Mouse (Mus musculus): ENCODE results near the gene Prep. TPM values are rescaled to one million over a fixed set of nuclear protein-coding genes. Genes with fewer than 3 reads are reported as not detected.
"Not testable (repeated sequence)": the region's sequence is repeated elsewhere in the genome, so short reads cannot be mapped to it uniquely, and the experiment has no call there.

The Prep gene
- polyA plus RNA-seq, 1 experiment from 2014 or later, result 19.8 TPM

DNA sequence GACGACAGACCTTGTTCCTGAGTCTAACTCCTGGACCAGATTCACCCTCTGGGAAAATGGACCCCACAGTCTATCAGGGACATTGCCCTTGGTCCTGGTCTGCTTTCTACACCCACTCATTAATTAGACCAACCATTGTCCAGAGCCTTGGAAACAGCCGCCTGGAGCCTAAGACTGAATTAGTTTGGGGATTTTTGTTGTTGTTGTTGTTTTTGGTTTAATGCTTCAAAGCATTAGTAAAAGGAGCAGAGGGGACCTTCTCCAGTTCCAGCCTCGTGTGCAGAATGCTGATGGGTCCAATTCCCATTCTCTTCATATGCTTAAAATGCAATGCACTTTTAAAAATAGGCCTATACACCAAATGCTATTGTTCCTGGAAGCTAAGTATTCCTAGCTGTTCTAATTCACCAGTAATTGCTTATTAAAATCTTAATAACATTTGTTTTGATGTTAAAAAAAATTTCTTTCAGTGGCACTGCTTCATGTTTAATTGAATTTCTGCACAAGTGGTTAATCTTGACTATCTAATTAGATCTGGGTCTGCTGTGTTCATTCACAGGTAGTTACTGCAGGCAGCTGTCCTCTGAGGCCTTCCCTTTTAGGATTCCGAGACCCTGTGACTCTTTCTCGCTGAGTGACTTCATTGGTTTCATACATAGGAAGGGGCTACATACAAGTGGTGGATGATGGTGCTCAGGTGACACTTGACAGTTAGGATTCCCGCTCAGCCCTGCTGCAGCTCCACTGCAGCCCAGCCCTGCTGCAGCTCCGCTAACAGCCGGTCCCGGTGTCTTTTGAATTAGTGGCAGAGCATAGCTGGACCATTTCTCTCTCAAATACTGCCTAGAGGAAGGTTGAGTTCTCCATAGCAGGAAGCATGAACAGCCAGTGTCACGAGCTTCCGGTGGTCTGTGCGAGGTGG is 85.0 kb downstream of the Prep start:
- WGBS, result 90% methylated on average over 12 of the region's 12 CpGs
- Histone ChIP-seq H3K4me3 (no peak overlapping the region), H3K27me3 (no peaks in the 10 kb centered on the region), H3K9ac (no peak overlapping the region), H3K4me1 (no peaks in the 10 kb centered on the region), H3K4me2 (no peak overlapping the region), H3K9me3 (no peaks in the 10 kb centered on the region), H3K36me3 (peaks cover 78% of the 10 kb centered on the region), H3K27ac (no peak overlapping the region)
- ATAC-seq (ENCODE audit: insufficient number of reproducible peaks, low FRiP score, low TSS enrichment, low read depth), result no peak

DNA sequence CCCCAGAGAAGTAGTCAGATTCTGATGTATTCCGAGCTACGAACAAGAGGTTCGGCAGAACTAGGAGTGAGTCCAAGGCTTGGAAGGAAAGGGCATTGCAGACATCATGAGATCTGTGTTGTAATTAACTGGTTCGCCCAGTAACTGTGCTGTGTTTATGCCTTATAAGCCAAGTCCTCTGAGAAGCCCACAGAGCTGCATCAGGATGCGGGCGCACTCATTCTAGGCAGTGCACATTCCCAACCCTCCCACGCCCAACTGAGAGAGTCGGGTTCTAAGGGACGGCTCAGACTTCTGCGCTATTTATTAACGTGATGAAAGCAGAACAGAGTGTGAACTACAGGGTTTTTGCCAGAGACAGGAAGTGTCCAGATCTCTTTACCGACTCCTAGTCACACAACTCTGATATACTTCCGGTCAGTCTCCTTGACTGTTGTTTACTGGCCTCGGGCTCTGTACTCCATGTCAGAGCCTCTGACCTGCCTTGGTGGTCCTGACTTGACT is 87.6 kb downstream of the Prep start:
- Histone ChIP-seq H3K36me3 (peaks cover 85% of the 10 kb centered on the region), H3K27ac (no peak overlapping the region), H3K9me3 (no peaks in the 10 kb centered on the region), H3K27me3 (no peaks in the 10 kb centered on the region), H3K9ac (no peak overlapping the region), H3K4me1 (no peaks in the 10 kb centered on the region), H3K4me2 (no peak overlapping the region), H3K4me3 (no peak overlapping the region)
- no peak for ATAC-seq (ENCODE audit: insufficient number of reproducible peaks, low FRiP score, low TSS enrichment, low read depth)
- 91% methylated on average over 14 of the region's 14 CpGs for WGBS

DNA sequence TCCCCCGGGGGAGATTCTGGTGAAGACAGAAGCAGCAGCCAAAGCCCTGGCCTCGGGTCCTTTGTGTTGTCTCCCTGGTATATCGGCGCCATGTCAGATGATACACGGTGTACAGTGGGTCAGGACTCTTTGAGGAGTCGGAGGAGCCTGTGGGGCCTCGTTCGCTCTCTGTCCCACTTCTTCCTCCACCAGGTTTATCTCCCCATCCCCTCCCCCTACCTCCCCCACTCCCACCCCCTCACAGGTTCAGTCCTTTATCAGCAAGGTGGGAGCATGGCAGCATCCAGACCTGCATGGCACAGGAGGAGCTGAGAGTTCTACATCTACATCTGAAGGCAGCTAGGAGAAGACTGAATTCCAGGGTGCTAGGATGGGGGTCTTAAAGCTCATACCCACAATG is 98.8 kb downstream of the Prep start:
- no peak for ATAC-seq (ENCODE audit: insufficient number of reproducible peaks, low FRiP score, low TSS enrichment, low read depth)

DNA sequence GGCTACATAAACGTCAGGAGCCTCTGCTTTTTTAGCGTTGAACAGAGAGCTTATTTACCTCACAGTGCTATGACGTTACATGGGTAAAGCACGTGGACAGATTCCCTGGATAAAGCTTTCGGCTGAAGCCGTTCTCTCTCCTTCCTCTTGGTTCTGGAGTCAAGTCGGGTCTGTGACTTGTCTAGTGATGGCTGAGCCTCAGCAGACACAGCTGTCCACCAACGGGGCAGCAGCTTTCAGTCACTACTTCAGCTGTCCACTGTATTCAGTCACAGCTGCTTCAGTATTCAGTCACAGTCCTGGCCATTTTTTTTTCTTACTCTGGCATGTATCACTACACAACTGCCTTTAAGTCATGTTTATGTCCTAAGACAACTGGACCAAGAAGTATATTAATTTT is 106.9 kb downstream of the Prep start:
- WGBS, result 56% methylated on average over 8 of the region's 8 CpGs
- no peak overlapping the region for H3K4me3 ChIP-seq
- ATAC-seq (ENCODE audit: insufficient number of reproducible peaks, low FRiP score, low TSS enrichment, low read depth), result no peak
- no peak overlapping the region for H3K27ac ChIP-seq
- H3K4me1 ChIP-seq, result no peaks in the 10 kb centered on the region
- H3K4me2 ChIP-seq, result no peak overlapping the region
- no peaks in the 10 kb centered on the region for H3K9me3 ChIP-seq
- no peak overlapping the region for H3K9ac ChIP-seq
- H3K36me3 ChIP-seq, result no peaks in the 10 kb centered on the region
- H3K27me3 ChIP-seq, result no peaks in the 10 kb centered on the region

More for the DNA sequence above, 98.8 kb downstream of the Prep start:
- Histone ChIP-seq H3K27ac (no peak overlapping the region), H3K4me2 (no peak overlapping the region), H3K4me1 (no peaks in the 10 kb centered on the region), H3K9me3 (no peaks in the 10 kb centered on the region), H3K36me3 (0 out of 2 replicates have a peak, but pooled peaks cover 2% of the 10 kb centered on the region), H3K27me3 (no peaks in the 10 kb centered on the region), H3K9ac (no peak overlapping the region), H3K4me3 (no peak overlapping the region)
- 86% methylated on average over 8 of the region's 8 CpGs for WGBS

DNA sequence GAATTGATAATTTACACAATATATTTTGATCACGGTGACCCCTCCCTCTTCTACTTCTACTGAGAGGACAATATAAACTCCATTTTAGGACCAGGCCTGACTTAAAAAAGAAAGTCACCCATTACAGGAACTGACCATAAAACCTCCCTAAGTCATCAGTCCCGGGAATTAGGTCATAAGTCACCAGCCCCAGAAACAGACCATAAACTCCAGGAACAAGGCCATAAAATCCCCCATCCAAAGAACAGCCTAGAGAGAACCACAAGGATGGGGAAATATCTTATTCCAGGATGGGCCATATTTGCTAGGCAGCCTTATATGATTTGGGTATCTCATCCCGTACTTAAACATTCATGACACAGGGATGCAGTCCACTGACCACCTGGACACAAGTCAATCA is 107.3 kb downstream of the Prep start:
- no peaks in the 10 kb centered on the region for H3K9me3 ChIP-seq
- H3K4me2 ChIP-seq, result no peak overlapping the region
- H3K27ac ChIP-seq, result no peak overlapping the region
- no peaks in the 10 kb centered on the region for H3K4me1 ChIP-seq
- H3K4me3 ChIP-seq, result no peak overlapping the region
- H3K27me3 ChIP-seq, result no peaks in the 10 kb centered on the region
- 51% methylated on average over 3 of the region's 3 CpGs for WGBS
- no peaks in the 10 kb centered on the region for H3K36me3 ChIP-seq
- ATAC-seq (ENCODE audit: insufficient number of reproducible peaks, low FRiP score, low TSS enrichment, low read depth), result no peak
- H3K9ac ChIP-seq, result no peak overlapping the region

DNA sequence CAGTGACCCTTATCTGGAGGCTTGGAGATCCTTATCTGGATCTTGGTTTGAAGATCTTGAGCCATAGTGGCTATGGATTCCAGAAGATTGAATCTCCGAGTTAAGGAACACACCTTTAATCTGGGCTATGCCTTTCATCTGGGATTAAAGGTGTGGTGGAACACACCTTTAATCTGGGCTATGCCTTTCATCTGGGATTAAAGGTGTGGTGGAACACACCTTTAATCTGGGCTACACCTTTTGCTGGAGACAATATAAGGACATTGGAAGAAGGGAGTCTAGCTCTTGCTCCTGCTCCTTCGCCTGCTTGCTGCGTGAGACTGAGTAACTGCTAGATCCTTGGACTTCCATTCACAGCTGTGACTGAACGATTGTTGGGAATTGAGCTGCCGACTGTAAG is 110.8 kb downstream of the Prep start, which contains the start of gene Popdc3:
Gene Popdc3, plus strand, starts transcription at position 301 of the 400 bp plus-strand sequence.
- not testable (repeated sequence) for H3K36me3 ChIP-seq; H3K9me3 ChIP-seq; H3K27me3 ChIP-seq; H3K9ac ChIP-seq; H3K27ac ChIP-seq; H3K4me3 ChIP-seq; H3K4me2 ChIP-seq; ATAC-seq (ENCODE audit: insufficient number of reproducible peaks, low FRiP score, low TSS enrichment, low read depth); H3K4me1 ChIP-seq
- 96% methylated on average over 2 of the region's 5 CpGs for WGBS

DNA sequence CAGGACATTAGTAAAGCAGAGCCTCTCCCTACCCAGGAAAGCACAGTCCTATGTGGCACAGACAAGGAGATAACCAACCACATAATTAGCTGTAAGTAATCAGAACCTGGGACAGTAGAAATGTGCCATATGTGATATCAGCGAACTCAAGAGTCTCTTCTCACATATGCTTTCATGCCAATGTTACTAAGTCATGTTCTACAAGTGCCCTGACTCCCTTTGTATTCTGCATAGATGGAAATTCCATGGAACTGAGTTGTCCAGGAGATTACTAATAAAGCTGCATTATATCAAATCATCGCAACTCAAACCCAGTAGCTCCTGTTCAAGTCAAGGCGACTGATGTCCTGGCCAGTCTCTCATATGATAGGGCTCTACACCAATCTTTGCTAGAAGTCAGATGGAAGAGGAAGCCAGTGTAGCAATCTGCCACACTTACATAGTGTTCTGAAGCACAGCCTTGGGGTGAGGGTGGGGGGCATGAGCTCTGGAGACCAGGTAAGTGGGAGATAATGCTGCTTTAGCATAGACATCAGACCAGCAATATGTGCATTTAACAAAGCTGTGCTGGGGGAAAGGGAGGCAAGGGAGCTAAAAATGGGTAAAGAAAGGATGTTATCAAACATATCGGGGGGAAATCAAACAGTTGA is 113.8 kb downstream of the Prep start:
- Histone ChIP-seq H3K9me3 (no peaks in the 10 kb centered on the region), H3K36me3 (no peaks in the 10 kb centered on the region), H3K9ac (no peak overlapping the region), H3K4me1 (no peaks in the 10 kb centered on the region), H3K4me3 (no peak overlapping the region), H3K4me2 (no peak overlapping the region), H3K27me3 (no peaks in the 10 kb centered on the region), H3K27ac (no peak overlapping the region)
- ATAC-seq (ENCODE audit: insufficient number of reproducible peaks, low FRiP score, low TSS enrichment, low read depth), result no peak
- WGBS, result 96% methylated on average over 4 of the region's 4 CpGs

DNA sequence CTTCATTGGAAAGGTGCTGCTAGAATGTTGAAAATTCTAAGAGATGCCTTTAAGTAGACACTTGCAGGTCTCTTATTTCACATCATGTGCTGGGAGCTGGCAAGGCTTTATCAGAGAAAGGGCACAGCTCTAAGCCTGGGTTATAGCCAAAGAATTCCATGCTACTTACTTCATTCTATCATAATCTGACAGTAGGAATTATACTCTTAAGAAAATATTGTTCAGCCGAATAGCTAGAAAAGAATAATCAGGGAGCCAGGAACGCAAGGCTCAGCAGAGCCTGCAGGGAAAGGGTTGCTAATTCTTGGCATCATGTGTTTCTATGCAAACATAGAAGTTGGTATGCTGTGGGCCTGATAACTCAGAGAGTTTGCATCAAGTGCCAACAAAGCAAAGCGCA is 114.3 kb downstream of the Prep start:
- Histone ChIP-seq H3K9me3 (no peaks in the 10 kb centered on the region), H3K27ac (no peak overlapping the region), H3K9ac (no peak overlapping the region), H3K4me3 (no peak overlapping the region), H3K36me3 (no peaks in the 10 kb centered on the region), H3K27me3 (no peaks in the 10 kb centered on the region), H3K4me1 (no peaks in the 10 kb centered on the region), H3K4me2 (no peak overlapping the region)
- 83% methylated on average over 3 of the region's 3 CpGs for WGBS
- no peak for ATAC-seq (ENCODE audit: insufficient number of reproducible peaks, low FRiP score, low TSS enrichment, low read depth)

DNA sequence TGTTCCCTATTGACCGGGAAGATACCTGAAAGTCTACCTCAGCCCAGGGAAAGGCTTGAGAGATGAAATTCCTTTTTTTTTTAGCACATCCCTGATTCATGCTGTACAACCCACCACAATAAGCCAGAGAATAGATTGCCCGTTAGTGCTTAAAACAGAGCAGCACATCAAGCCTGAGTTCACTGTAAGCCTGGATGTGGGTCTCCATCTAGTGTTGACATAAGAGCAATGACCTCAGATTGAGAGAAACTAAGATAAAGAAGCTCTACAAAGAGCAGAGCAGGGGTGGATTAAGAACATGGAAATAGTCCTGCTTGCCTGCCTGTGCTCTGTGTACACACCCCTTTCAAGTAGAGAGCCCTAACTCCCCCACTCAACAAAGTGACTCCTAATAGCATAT is 118.5 kb downstream of the Prep start:
- Histone ChIP-seq H3K4me1 (no peaks in the 10 kb centered on the region), H3K36me3 (no peaks in the 10 kb centered on the region), H3K4me3 (no peak overlapping the region), H3K9ac (no peak overlapping the region), H3K9me3 (no peaks in the 10 kb centered on the region), H3K4me2 (no peak overlapping the region), H3K27ac (no peak overlapping the region), H3K27me3 (no peaks in the 10 kb centered on the region)
- ATAC-seq (ENCODE audit: insufficient number of reproducible peaks, low FRiP score, low TSS enrichment, low read depth), result no peak
- 92% methylated on average over 2 of the region's 2 CpGs for WGBS

DNA sequence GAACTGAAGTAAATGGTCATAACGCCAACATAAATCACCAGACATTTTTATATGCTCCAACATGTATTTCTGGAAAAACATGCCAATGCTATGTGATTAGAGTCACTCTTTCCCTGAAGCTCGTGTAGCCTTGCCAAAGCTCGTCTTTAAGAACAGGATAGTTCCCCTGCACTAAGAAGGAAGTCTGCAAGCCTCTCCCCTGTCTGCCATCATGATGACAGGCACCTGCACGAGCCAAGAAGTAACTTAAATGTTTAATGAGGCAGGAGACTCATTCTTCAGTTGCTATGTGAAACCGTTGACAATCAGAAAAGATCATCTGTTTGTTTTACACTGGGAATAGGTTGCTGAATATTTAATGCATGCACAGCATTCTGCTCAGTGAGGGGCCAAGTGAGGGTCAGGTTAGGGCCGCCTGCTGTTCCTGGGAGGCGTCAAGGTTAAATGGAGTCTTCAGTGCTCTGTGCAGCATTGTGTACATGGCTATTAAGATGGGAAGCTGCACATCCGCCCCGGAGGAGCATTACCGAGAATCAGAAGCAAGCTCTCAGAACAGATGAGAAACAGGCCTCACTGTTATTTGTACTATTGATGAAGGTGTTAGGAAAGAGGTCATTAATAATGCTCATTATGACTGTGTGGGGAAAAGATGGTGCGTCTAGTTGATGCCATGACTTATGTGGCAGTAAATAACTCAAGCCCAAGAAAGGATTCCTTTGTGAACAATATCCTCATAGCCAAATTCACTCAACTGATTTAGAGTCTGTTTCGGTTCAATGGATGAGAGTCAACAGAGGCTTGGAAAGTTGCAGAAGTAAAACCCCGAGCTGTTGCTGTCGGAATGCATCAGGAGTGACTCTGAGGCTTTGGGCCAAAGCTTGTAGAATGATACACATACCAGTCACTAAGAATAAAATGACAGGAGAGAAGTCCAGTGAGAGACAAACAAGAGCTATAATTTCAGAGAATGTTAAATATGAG is 126.6 kb downstream of the Prep start:
- H3K4me3 ChIP-seq, result no peak overlapping the region
- H3K4me2 ChIP-seq, result no peak overlapping the region
- H3K9ac ChIP-seq, result no peak overlapping the region
- no peaks in the 10 kb centered on the region for H3K27me3 ChIP-seq
- 43% methylated on average over 14 of the region's 14 CpGs for WGBS
- H3K27ac ChIP-seq, result no peak overlapping the region
- no peak for ATAC-seq (ENCODE audit: insufficient number of reproducible peaks, low FRiP score, low TSS enrichment, low read depth)
- no peaks in the 10 kb centered on the region for H3K9me3 ChIP-seq
- H3K4me1 ChIP-seq, result peaks cover 6% of the 10 kb centered on the region; the same call in 1 of the 2 replicates
- H3K36me3 ChIP-seq, result no peaks in the 10 kb centered on the region

DNA sequence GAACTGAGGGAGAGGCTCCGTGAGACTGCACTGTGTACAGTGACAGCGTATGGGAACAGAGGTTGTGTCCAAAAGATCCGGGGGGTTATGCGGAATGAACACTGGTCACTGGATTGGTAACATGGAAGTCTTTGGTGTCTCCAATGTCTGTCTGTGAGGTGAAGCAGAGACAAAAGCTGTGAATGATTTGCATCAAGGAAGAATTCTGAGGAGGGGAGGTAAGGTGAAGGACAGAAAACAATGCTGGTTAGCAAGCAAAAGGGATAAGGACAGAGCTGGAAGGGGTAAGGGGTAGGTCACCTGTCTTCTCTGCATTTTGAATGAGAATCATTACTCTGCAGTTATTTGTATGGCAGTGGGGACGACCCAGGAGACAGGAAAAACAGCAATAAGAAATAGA is 127.5 kb downstream of the Prep start:
- ATAC-seq (ENCODE audit: insufficient number of reproducible peaks, low FRiP score, low TSS enrichment, low read depth), result no peak
- Histone ChIP-seq H3K27ac (no peak overlapping the region), H3K36me3 (no peaks in the 10 kb centered on the region), H3K9ac (no peak overlapping the region), H3K4me3 (no peak overlapping the region), H3K27me3 (no peaks in the 10 kb centered on the region), H3K4me1 (peaks cover 6% of the 10 kb centered on the region; the same call in 1 of the 2 replicates), H3K9me3 (no peaks in the 10 kb centered on the region), H3K4me2 (no peak overlapping the region)
- WGBS, result 87% methylated on average over 5 of the region's 5 CpGs

All from limb, embryonic 15.5 days (tissue).